Mouse (Mus musculus) left cerebral cortex, adult 8-10 months (tissue): Measurements from ENCODE around the gene Zzz3. TPM values are rescaled to one million over a fixed set of nuclear protein-coding genes. Genes with fewer than 3 reads are reported as not detected.
"Not testable (repeated sequence)": the region's sequence is repeated elsewhere in the genome, so short reads cannot be mapped to it uniquely, and the experiment has no call there.

Experiments used
- DNase-seq, 2 experiments: peaks; one replicate each; pipeline ENCODE4 v3.0.0; 2022; ENCODE audit warnings: low spot score in 2 of 2
- total RNA-seq, 4 experiments: library from RNA; stranded (reverse); gene quantifications; 2 replicates each; pipeline ENCODE4 v1.2.4; 2022

Zzz3 gene
- total RNA-seq, 4 experiments from 2014 or later = 48.1 to 52.1 (median 49.2) TPM

- no peak for DNase-seq
These were observed 5.6 kb downstream of the Zzz3 start for GRCm38 (mm10) chr3:152400875-152401274.

DNA sequence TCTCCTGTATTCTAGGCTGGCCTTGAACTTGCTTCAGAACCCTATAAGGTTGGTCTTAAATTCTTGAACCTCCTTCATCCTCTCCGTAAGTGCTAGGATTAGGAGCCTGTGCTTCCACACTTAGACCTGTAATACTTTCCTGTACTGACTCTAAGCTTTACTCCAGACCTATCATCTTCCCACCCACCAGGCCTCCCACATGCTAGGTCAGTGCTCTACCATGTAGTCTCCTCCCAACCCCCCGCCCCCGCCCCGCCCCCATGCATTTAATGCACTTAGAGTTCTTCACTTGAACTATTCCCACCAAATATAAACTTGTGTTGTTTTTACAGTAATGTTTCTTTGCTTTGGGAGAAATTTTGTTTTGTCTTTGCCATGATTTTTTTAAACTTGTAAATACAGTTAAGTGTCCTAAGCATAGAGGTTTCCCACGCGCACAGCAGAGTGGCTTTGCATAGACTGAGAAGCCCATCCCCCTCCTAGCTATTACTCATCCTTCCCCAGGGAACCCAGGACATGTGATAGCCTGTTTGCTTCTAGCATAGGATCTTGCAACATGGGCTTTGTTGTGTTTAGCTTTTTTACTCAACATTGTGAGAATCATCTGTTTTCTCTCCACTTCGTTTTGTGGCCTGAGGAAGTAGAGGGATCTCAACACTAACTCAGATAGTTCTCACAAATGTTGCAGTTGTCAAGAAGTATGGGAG, 6.8 kb downstream of the Zzz3 start:
- no peak for DNase-seq

- no peak for DNase-seq
These were observed 7.4 kb downstream of the Zzz3 start for GRCm38 (mm10) chr3:152402671-152403066.

- DNase-seq = no peak
These were observed 8.6 kb downstream of the Zzz3 start for GRCm38 (mm10) chr3:152403827-152404226.

- no peak for DNase-seq
These were observed 10.1 kb downstream of the Zzz3 start for GRCm38 (mm10) chr3:152405420-152405819.

DNA sequence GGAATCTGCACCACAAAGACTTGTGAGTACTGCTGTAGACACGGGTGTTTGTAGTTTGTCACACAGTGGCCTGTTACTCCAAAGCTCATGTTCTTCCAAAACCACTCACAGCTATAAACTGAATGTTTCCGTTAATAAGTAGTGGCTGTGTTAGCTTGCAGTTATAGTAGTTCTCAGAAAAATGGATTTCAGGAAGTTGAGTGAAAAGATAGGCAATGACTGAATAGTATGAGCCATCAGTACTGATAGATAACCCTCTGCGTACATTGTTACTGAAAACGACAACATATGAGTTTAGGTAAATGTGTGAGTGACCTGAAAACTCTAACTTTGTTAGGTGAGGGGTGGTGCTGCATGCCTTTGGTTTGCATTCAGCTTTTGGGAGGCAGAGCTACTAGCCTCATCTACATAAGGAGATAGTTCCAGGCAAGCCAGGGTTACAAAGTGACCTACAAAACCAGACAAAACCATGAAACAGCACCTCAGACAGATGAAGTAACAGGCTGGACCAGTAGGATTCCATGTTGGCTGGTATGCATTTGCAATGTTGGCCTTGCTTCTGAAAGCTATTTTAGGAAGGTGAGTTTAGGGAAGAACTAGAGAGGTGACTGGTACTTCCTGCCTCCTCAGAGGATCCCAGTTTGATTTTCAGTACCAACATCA, 10.8 kb downstream of the Zzz3 start:
- no peak for DNase-seq

DNA sequence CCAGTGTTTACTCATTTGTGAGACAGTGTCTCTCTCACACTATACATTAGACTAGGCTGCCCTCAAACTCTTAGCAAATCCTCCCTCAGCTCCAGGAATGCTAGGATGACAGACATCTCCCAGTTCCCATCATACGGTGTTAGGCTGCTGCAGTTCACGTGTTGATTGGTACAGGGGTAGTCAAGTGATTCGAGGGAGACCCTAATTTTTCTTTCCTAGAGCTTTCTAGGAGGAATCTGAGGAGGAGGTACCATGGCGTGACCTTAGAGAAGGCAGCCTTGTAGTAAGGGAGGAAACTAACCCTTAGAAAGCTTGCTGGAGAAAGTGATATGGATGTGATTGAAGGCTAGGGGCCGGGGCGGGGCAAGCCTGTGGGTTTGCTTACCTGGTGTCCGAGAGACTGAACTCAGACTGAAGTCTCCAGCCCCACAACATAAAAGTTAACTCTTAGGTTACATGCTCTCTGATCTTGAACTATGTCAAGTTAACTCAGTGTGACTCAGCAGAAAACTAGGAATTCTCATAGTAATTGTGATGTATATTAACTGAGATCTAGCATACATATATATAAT, 15.8 kb downstream of the Zzz3 start:
- no peak for DNase-seq

- no peak for DNase-seq
These were observed 17.1 kb downstream of the Zzz3 start for GRCm38 (mm10) chr3:152412362-152412761.

DNA sequence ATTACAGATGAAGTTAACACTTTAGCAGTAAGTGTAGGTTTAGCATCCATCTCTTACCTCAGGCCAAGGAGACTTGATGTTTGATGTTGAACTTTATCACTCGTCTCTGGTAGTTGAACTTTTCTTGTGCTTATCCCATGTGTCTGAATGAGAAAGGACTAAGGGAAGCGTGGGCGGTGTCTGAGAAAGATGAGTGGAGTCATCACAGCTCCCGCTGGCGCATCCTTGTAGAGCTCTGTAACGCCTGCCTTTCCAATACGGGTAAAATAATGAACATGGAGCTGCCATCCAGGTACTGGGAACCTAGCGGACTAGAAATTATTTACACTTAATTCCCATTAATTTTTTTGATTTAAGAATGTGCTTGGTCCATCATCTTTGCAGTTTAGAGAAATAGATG, 33.7 kb downstream of the Zzz3 start:
- no peak for DNase-seq

- no peak for DNase-seq
These were observed 37.4 kb downstream of the Zzz3 start for GRCm38 (mm10) chr3:152432677-152433076.

GRCm38 (mm10) chr3:152435590-152435989, 40.3 kb downstream of the Zzz3 start:
- no peak for DNase-seq

GRCm38 (mm10) chr3:152438068-152438467, 42.8 kb downstream of the Zzz3 start:
- DNase-seq = no peak

DNA sequence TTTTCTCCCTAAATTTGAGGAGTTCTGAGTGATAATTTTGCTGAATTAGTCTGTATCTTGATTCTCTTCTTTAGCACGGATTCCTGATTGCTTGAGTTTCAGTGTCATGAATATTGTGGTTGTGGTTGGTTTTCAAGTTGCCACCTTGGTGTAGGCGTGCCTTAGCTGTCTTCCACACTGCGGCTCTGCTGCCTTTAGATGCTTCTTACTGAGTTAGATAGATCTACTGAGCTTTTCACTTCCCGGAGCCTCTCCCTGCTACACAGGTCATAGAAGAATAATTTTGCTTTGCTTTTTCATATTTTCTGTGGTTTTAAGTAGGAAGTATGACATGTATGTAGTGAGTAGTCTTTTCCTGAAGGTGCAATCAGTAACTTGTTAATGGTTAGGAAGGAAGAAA, 47.5 kb downstream of the Zzz3 start:
- no peak for DNase-seq

- DNase-seq = no peak
These were observed 48.8 kb downstream of the Zzz3 start for GRCm38 (mm10) chr3:152444114-152444513.

GRCm38 (mm10) chr3:152446966-152447365, 51.7 kb downstream of the Zzz3 start:
- no peak for DNase-seq

DNA sequence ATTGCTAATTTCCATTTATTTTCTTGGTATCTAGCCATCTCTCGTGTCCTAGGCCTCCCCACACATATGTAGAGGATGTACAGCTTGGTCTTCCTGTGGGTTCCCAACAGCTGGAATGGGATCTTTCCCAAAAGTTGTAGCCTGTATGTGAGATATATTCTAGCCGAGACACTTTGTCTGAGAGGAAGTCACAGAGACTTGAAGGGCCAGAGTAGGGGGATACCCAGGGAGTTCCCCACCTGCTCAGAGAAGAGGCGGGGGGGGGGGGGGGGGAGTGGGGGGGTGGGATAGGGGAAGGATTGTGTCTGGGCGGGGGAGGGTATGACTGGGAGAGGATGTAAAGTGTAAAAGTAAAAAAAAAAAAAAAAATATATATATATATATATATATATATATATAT, 57.9 kb downstream of the Zzz3 start:
- DNase-seq = no peak

GRCm38 (mm10) chr3:152457308-152458035, 62.2 kb downstream of the Zzz3 start:
- no peak for DNase-seq

DNA sequence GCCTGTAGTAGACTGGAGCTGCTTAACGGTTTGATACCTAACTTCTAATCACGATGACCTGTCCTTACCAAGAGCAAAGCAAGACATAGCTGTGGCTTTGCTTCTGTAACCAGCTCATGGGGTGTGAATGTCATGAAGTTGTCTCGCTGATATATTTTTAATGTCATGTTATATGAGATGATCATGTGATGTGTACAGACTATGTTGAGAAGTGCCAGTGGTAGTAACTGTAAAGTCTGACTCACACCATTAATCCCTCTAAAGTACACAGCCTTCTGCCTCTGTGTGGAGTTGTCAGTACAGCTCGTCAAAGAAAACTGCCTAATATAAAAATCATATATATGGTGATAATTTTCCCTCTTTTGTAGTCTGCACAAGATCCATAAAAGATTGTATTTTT, 63.6 kb downstream of the Zzz3 start:
- not testable (repeated sequence) for DNase-seq

DNA sequence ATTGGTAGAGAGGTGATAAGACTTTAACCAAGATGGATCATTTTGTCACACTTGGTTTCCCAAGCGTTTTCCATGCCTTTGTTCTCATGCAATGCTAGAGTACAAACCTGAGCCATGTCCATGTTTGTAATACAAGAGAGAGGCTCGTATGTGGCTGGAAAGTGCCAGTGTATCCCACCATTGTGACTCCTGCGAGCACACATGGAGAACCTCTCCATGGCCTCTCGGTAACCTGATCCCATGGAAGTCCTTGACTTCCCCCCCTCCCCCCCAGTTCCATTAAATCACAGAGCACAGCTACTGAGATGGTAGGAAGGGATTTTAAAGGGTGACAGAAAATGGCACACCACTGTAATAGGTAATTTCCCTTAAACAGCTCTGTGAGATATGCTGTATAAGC, 65.5 kb downstream of the Zzz3 start:
- no peak for DNase-seq

DNA sequence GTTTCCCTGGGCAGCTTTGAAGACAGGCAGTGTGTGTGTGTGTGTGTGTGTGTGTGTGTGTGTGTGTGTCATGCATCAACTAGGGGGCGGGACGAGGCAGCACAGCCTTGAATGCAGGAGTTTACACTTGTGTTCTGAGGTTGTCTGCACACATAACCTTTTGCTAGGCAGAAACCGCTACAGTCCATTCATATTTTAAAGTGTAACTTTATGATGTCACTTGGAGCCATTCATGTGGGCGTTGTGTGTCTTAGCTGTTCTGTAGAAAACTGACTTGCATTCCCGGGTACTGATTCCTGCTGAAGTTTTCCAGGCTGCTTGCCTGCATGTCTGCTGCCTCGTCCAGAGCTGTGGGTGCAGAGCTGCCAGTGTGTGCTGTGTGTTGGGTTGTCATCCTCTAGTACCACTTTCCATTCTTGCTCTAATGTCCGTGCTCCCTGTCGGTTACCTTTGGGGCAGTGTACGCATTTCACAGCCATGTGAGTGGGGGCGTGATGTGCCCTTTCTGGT, 66.8 kb downstream of the Zzz3 start:
- DNase-seq = no peak

DNA sequence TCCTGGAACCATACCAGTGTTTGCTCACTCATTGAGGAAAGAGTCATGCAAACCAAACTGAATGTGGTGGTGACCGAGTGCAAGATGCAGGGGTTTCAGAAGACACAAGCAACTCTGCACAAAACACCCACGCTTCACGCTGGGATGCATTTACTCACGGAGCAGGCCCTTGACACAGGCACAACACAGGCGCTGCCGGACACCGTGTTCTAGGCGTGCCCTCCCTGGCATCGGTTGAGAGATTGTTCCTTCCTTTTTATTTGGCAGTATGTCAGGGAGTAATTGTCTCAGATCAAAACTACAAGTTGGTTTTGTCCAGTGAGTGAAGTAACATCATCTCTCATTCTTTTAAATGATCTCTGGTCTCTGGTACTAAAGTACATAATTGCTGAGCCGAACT, 67.6 kb downstream of the Zzz3 start:
- no peak for DNase-seq

DNA sequence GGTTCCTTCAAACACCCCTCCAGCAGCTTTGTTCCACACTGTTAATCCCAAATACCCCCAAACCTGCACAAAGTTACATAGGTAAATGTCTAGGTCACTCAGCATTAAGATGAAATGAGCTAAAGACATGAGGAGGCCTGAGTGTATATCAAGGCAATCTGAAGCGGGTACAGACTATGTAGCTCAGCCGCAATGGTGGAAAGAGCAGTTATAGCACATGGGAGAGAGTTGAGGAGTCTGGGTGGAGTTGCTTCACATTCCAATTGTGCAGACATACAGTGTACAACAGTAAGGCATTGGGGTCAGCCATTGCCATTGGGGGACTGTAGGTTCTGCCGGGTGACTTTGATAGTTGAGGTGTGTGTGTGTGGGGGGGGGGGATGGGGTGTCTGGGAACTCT, 69.2 kb downstream of the Zzz3 start:
- no peak for DNase-seq
